7 mouse cellular contexts compared by ENCODE assay signal in genomic region chr6:52190906-52191810, GRCm38 (mm10). TPM values are rescaled to one million over a fixed set of nuclear protein-coding genes. Genes with fewer than 3 reads are reported as not detected.
A peak's percentile ranks its signal among the peaks of the same experiment; 100 is the strongest.
DNase-seq lines count a peak whose midpoint lies in the region; ATAC-seq and TF ChIP-seq lines count a peak whose summit lies in the region.

TSS of gene Hoxa4 (minus strand) at chr6:52191753.

- no peaks in the 10 kb centered on the region; the same call in 1 of the 2 replicates for H3K27me3 ChIP-seq in thymus, adult 2 months (ENCODE audit: control insufficient read depth, insufficient read depth, low read length)
- peaks cover 99% of the 10 kb centered on the region for H3K27me3 ChIP-seq in forebrain, embryonic 15.5 days
- H3K27me3 ChIP-seq in neural tube, embryonic 12.5 days (replicated peaks) = no peaks in the 10 kb centered on the region

- H3K4me1 ChIP-seq in thymus, adult 2 months (replicated peaks; ENCODE audit: control insufficient read depth, insufficient read depth, low read length) = peaks cover 7% of the 10 kb centered on the region
- H3K4me1 ChIP-seq in forebrain, embryonic 15.5 days = peaks cover 14% of the 10 kb centered on the region
- peaks cover 90% of the 10 kb centered on the region for H3K4me1 ChIP-seq in neural tube, embryonic 12.5 days

- DNase-seq in thymus, adult 2 months = peak; percentile 34
- DNase-seq in thymus, postnatal 0 days (ENCODE audit: low spot score) = no peak
- peak; percentile 85 for DNase-seq in large intestine, adult 2 months (ENCODE audit: low read depth, low spot score)
- DNase-seq in left cerebral cortex, postnatal 10 days (ENCODE audit: extremely low spot score in 1 of 2, low spot score in 2 of 2) = no peak
- DNase-seq in gastrocnemius, postnatal 25 days = no peak

- intact Hi-C loops in left cerebral cortex, postnatal 10 days (cut with DNase I) = no loop called here

- no peak for ATAC-seq in forebrain, embryonic 15.5 days (replicated peaks)
- peak; percentile 84 for ATAC-seq in neural tube, embryonic 12.5 days (ENCODE audit: low FRiP score, low read depth)

- peak within 1 kb of the TSS; percentile 54 for H3K4me3 ChIP-seq in thymus, adult 2 months (ENCODE audit: control insufficient read depth, insufficient read depth, low read length)
- H3K4me3 ChIP-seq in forebrain, embryonic 15.5 days = peak within 1 kb of the TSS; percentile 42
- peak within 1 kb of the TSS; percentile 76 for H3K4me3 ChIP-seq in neural tube, embryonic 12.5 days

- H3K36me3 ChIP-seq in thymus, adult 2 months (ENCODE audit: control insufficient read depth, insufficient read depth, low read length) = no peaks in the 10 kb centered on the region
- H3K36me3 ChIP-seq in forebrain, embryonic 15.5 days = no peaks in the 10 kb centered on the region
- peaks cover 13% of the 10 kb centered on the region for H3K36me3 ChIP-seq in neural tube, embryonic 12.5 days

- H3K4me2 ChIP-seq in forebrain, embryonic 15.5 days (replicated peaks) = peak within 1 kb of the TSS; percentile 66
- H3K4me2 ChIP-seq in neural tube, embryonic 12.5 days (replicated peaks) = peak within 1 kb of the TSS; percentile 99

- no peak for TF ChIP-seq POLR2A in thymus, adult 2 months (IDR thresholded peaks at IDR 0.05; ENCODE audit: control insufficient read depth, extremely low read depth, insufficient read depth, low read length, poor library complexity)

- no peak within 1 kb of the TSS for H3K9ac ChIP-seq in forebrain, embryonic 15.5 days (replicated peaks)
- peak within 1 kb of the TSS; percentile 100 for H3K9ac ChIP-seq in neural tube, embryonic 12.5 days

- no peaks in the 10 kb centered on the region for H3K9me3 ChIP-seq in forebrain, embryonic 15.5 days
- H3K9me3 ChIP-seq in neural tube, embryonic 12.5 days = no peaks in the 10 kb centered on the region

- TF ChIP-seq CTCF in thymus, adult 2 months (IDR thresholded peaks at IDR 0.05; ENCODE audit: borderline replicate concordance, control insufficient read depth, extremely low read depth, insufficient read depth, low read length, poor library complexity) = no peak

- H3K27ac ChIP-seq in thymus, adult 2 months (ENCODE audit: control insufficient read depth, insufficient read depth, low read length) = no peak within 1 kb of the TSS
- H3K27ac ChIP-seq in forebrain, embryonic 15.5 days (replicated peaks) = no peak within 1 kb of the TSS
- H3K27ac ChIP-seq in neural tube, embryonic 12.5 days = peak within 1 kb of the TSS; percentile 100

- 12% methylated on average over 86 of the region's 102 CpGs for WGBS in thymus, adult 2 months
- under 1% methylated on average over 77 of the region's 102 CpGs for WGBS in forebrain, embryonic 15.5 days
- WGBS in large intestine, adult 2 months = 2% methylated on average over 95 of the region's 102 CpGs
- under 1% methylated on average over 77 of the region's 102 CpGs for WGBS in neural tube, embryonic 12.5 days

RNA-seq across cellular contexts. Expression of gene Hoxa4, which starts in this region (rescaled TPM):
- 1.2 and 1.5 TPM in 2 replicates for polyA plus RNA-seq in thymus, adult 2 months (2012; rRNA removed)
- 0.27 and 0.39 TPM in 2 replicates for polyA plus RNA-seq in thymus, postnatal 0 days (2015; fragmentation: Nextera tagmentation; extraction: Ambion mirVana)
- not detected in 2 replicates for polyA plus RNA-seq in forebrain, embryonic 15.5 days (2015; fragmentation: Nextera tagmentation; extraction: Ambion mirVana)
- polyA plus RNA-seq in large intestine, adult 2 months (2012; rRNA removed) = 0.78 and 1.3 TPM in 2 replicates
- 7.1 and 9.7 TPM in 2 replicates for polyA plus RNA-seq in neural tube, embryonic 12.5 days (2016; fragmentation: Nextera tagmentation; extraction: Ambion mirVana)
- not detected for total RNA-seq in left cerebral cortex, postnatal 10 days (2021)
- total RNA-seq in gastrocnemius, postnatal 25 days (2021) = 1 to 10 TPM; 2.3 to 2.8 TPM

Comparison
In these comparisons a context has a peak if more than half of its experiments do, and no peak if none do; other contexts are left out.
1. DNase-seq: peak in thymus, adult 2 months (single experiment) and large intestine, adult 2 months (single experiment); none in thymus, postnatal 0 days (single experiment), left cerebral cortex, postnatal 10 days (0 of 2) and gastrocnemius, postnatal 25 days (single experiment).
2. Peak in every context shown above with its lines, with median percentiles within 50 percentile points of each other: H3K4me3 ChIP-seq.